Mouse (Mus musculus) lung, embryonic 14.5 days (tissue): ENCODE measurements around the gene Ncoa1. TPM values are rescaled to one million over a fixed set of nuclear protein-coding genes. Genes with fewer than 3 reads are reported as not detected.
"Not testable (repeated sequence)": the region's sequence is repeated elsewhere in the genome, so short reads cannot be mapped to it uniquely, and the experiment has no call there.

ENCODE experiments used
- ATAC-seq: fragments of 200-750 bp; cut with Nextera tagmentation; 2 replicates; pipeline ENCODE4 v1.8.0; 2017; ENCODE audit warnings: mild to moderate bottlenecking, moderate TSS enrichment, moderate library complexity; ENCODE audit not compliant: insufficient read depth
- DNase-seq: peaks from one replicate; pipeline ENCODE4 v3.0.0-alpha.2; 2015
- H3K27ac ChIP-seq: fragments of 300-500 bp; sonication (generic); 2 replicates; pipeline ENCODE4 v1.5.1; 2014; ENCODE audit warnings: low read depth, mild to moderate bottlenecking, moderate library complexity
- H3K27me3 ChIP-seq: fragments of 300-500 bp; sonication (generic); 2 replicates; pipeline ENCODE4 v1.6.1; 2014; ENCODE audit warnings: low read length, control low read depth; ENCODE audit not compliant: insufficient read depth
- H3K36me3 ChIP-seq: fragments of 300-500 bp; sonication (generic); 2 replicates; pipeline ENCODE4 v1.6.1; 2014; ENCODE audit warnings: control low read depth; ENCODE audit not compliant: insufficient read depth
- H3K4me1 ChIP-seq: fragments of 300-500 bp; sonication (generic); 2 replicates; pipeline ENCODE4 v1.6.1; 2014; ENCODE audit warnings: antibody characterized with exemption, control low read depth; ENCODE audit not compliant: insufficient read depth
- H3K4me2 ChIP-seq: fragments of 300-500 bp; sonication (generic); 2 replicates; pipeline ENCODE4 v1.6.1; 2014; ENCODE audit warnings: mild to moderate bottlenecking
- H3K4me3 ChIP-seq: fragments of 300-500 bp; sonication (generic); 2 replicates; pipeline ENCODE4 v1.5.1; 2014; ENCODE audit warnings: low read depth, low read length
- H3K9ac ChIP-seq: fragments of 300-500 bp; sonication (generic); 2 replicates; pipeline ENCODE4 v1.6.1; 2014
- H3K9me3 ChIP-seq: fragments of 300-500 bp; sonication (generic); 2 replicates; pipeline ENCODE4 v1.6.1; 2016; ENCODE audit warnings: low read depth, low read length, control low read depth
- CTCF ChIP-seq: IDR thresholded peaks from 2 replicates; pipeline ENCODE4 v1.5.1; 2016; ENCODE audit warnings: antibody characterized with exemption, low read depth
- WGBS: fragments of 180-500 bp; shearing (Covaris S2); extraction: QIAGEN DNeasy Blood & Tissue Kit; methylation state at CpG from one replicate; pipeline ENCODE4 v1.1.7; 2014; 5-methylcytosine and 5-hydroxymethylcytosine counted together
- polyA plus RNA-seq: library from polyadenylated mRNA; unstranded; fragments of >200 nt; fragmentation: Nextera tagmentation; extraction: Ambion mirVana; gene quantifications from 2 replicates; pipeline ENCODE4 v1.2.1, GENCODE M21; 2014

The Ncoa1 gene
- polyA plus RNA-seq, 1 experiment from 2014 or later, result 13.1 TPM

DNA sequence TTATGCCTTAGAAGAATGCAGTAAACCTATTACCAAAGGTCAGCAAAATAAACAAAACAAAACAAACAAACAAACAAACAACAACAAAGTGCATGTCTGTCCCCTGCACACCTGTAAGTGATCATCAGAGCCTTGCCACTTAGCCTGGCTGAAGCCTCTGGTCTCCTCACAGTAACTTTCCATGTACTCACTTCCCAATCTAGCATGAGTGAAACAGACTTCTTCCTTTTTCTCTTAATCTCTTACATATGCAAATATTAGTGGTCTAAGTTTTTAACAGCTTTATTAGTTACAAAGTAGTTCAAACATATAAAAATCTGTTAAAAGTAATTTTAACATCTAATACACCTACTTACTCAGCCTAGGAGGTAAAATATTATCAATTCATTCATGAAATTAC is 24.7 kb downstream of the Ncoa1 start:
- no peaks in the 10 kb centered on the region for H3K9me3 ChIP-seq
- no peaks in the 10 kb centered on the region for H3K27me3 ChIP-seq
- TF ChIP-seq CTCF, result no peak
- no peak overlapping the region for H3K27ac ChIP-seq
- H3K36me3 ChIP-seq, result no peaks in the 10 kb centered on the region
- DNase-seq, result no peak
- H3K9ac ChIP-seq, result no peak overlapping the region
- no peaks in the 10 kb centered on the region for H3K4me1 ChIP-seq
- no peak overlapping the region for H3K4me2 ChIP-seq
- no peak for ATAC-seq
- no peak overlapping the region for H3K4me3 ChIP-seq

DNA sequence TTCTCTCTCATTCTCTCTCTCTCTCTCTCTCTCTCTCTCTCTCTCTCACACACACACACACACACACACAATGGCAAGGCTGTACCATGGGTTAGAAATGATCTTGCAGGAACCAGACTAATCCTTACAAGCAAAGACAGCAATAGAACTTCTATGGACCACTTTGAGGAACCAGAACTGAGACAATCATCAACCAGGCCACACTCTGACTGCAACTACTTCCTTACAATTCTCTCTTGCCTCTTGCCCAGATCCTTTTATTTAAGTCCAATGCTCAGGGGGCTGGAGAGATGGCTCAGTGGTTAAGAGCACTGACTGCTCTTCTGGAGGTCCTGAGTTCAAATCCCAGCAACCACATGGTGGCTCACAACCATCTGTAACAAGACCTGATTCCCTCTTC is 26.5 kb downstream of the Ncoa1 start:
- not testable (repeated sequence) for H3K36me3 ChIP-seq, H3K4me3 ChIP-seq, H3K9me3 ChIP-seq, H3K4me1 ChIP-seq, H3K27me3 ChIP-seq, ATAC-seq, DNase-seq, H3K9ac ChIP-seq, H3K4me2 ChIP-seq, H3K27ac ChIP-seq

DNA sequence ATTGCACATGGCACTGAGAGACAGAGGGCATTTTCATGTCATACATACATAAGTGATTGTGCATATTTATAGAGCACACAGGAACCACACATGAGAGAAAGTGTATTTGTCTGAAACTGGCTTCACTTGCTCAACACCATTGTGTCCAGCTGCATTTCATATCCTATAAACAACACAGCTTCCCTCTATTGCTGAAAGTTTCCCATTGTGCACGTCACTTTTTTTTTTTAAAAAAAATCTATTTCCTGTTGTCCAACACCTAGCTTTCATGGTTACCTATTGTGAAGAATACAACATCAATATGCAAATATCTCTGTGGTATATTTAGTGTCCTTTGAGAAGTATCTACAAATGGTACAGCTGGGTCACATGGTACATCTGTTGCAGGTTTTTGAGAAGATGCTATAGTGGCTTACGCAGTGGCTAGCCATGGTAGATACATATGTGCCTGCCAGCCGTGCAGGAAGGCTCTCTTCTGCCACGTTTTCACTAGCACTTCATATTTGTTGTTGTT is 28.8 kb downstream of the Ncoa1 start:
- no peaks in the 10 kb centered on the region for H3K4me1 ChIP-seq
- no peaks in the 10 kb centered on the region for H3K27me3 ChIP-seq
- ATAC-seq (no peak), DNase-seq (no peak)
- no peak for TF ChIP-seq CTCF
- no peak overlapping the region for H3K4me2 ChIP-seq
- WGBS, result 73% methylated on average over 4 of the region's 4 CpGs
- no peaks in the 10 kb centered on the region for H3K36me3 ChIP-seq
- no peak overlapping the region for H3K4me3 ChIP-seq
- H3K27ac ChIP-seq, result no peak overlapping the region
- H3K9me3 ChIP-seq, result no peaks in the 10 kb centered on the region
- no peak overlapping the region for H3K9ac ChIP-seq

DNA sequence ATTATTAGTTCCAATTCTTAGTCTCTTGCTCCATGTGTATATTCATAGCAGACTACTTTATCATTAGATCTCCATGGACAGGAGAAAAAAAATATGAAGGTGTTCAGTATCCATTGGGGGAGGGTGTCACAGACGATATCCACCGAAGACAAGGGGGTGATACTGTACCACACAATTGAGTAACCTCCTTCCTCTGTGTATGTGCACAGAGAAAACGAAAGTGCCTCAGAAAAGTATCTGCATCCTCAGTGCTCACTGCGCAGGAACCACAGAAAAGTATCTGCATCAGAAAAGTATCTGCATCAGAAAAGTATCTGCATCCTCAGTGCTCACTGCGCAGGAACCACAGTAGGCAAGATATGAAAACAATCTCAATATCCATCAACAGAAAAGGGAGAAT is 32.0 kb downstream of the Ncoa1 start:
- Histone ChIP-seq H3K4me2 (no peak overlapping the region), H3K27ac (no peak overlapping the region), H3K27me3 (no peaks in the 10 kb centered on the region), H3K9ac (no peak overlapping the region), H3K36me3 (no peaks in the 10 kb centered on the region), H3K9me3 (no peaks in the 10 kb centered on the region), H3K4me1 (no peaks in the 10 kb centered on the region), H3K4me3 (no peak overlapping the region)
- ATAC-seq (no peak), DNase-seq (no peak)
- no peak for TF ChIP-seq CTCF
- WGBS, result 87% methylated on average over 5 of the region's 5 CpGs

DNA sequence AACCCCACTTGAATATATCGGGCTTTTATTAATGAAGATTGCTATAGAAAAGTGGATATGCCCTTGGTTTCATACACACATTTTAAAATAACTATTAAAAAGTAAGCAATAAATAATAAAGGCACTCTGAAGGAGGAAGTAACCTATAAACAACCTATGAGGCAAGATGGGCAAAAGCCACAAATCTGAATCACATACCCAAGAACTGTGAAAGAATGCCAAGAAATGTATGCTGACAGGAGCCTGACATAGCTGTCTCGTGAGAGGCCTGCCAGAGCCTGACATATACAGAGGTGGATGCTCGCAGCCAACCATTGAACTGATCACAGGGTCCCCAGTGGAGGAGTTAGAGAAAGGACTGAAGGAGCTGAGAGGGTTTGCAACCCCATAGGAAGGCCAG is 35.5 kb downstream of the Ncoa1 start:
- Histone ChIP-seq H3K27me3 (no peaks in the 10 kb centered on the region), H3K4me2 (no peak overlapping the region), H3K9me3 (no peaks in the 10 kb centered on the region), H3K27ac (no peak overlapping the region), H3K4me3 (no peak overlapping the region), H3K36me3 (no peaks in the 10 kb centered on the region), H3K9ac (no peak overlapping the region), H3K4me1 (no peaks in the 10 kb centered on the region)
- 68% methylated on average over 3 of the region's 3 CpGs for WGBS
- DNase-seq (no peak), ATAC-seq (no peak)
- no peak for TF ChIP-seq CTCF

DNA sequence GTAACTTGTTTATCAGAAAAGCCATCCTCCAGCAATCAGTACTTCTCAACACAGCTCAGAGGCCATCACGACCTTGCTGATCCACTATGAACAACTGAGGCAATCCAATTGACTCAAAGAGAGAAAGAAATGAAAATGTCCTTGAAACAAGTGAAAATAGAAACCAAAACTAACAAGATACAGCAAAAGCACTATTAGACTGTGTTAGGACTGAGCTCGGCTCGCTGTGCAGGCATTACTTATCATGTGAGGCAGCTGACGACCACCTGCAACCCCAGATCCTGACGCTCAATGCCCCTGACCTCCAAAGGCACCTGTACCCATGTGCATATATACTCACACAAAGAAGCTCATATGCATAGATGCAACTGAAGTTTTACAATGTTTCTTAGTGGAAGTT is 40.8 kb downstream of the Ncoa1 start:
- no peak overlapping the region for H3K9ac ChIP-seq
- TF ChIP-seq CTCF, result no peak
- H3K36me3 ChIP-seq, result no peaks in the 10 kb centered on the region
- no peak for ATAC-seq
- no peaks in the 10 kb centered on the region for H3K9me3 ChIP-seq
- no peak for DNase-seq
- no peaks in the 10 kb centered on the region for H3K27me3 ChIP-seq
- H3K4me2 ChIP-seq, result no peak overlapping the region
- H3K4me1 ChIP-seq, result no peaks in the 10 kb centered on the region
- H3K4me3 ChIP-seq, result no peak overlapping the region
- 79% methylated on average over 5 of the region's 5 CpGs for WGBS
- H3K27ac ChIP-seq, result no peak overlapping the region

DNA sequence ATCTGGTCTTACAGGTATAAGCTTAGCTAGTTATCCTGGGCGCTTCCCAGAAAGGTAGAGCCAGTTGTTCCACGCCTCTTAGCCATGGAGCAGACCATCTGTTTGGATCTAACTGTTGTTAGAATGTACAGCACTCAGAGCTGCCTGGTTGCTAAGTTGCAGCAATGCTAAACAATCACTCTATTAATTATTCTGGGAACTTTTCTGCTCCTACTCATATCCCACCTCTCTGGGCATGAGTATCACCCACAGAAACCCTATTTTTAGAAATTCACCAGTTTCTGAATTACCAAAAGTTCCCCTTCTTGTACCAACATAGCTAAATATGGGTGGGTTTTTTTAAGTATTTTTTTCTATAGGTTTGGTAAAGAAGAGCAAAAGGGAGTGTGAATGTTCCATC is 43.4 kb downstream of the Ncoa1 start:
- Histone ChIP-seq H3K4me2 (no peak overlapping the region), H3K4me3 (no peak overlapping the region), H3K36me3 (no peaks in the 10 kb centered on the region), H3K4me1 (no peaks in the 10 kb centered on the region), H3K9ac (no peak overlapping the region), H3K27ac (no peak overlapping the region), H3K9me3 (no peaks in the 10 kb centered on the region), H3K27me3 (no peaks in the 10 kb centered on the region)
- TF ChIP-seq CTCF, result no peak
- WGBS, result 80% methylated on average over 2 of the region's 2 CpGs
- ATAC-seq, result no peak
- peak; percentile 9 for DNase-seq

DNA sequence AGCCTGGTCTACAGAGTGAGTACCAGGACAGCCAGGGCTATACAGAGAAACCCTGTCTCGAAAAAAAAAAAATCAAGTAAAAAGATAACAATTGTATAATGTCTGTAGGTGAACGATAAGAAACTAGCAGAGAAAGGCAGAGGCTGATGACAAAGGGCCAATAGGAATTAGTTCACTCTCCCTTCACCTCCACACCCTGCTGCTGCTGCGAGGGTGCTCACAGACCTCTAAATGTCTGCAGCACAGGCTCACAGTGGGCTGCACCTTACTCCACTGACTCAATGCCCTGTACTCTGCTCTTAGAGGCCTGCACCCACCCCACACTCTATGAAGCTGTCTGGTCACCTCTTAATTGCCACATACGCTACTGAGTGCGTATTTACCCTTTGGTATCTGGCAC is 45.0 kb downstream of the Ncoa1 start:
- H3K27ac ChIP-seq, result no peak overlapping the region
- no peaks in the 10 kb centered on the region for H3K36me3 ChIP-seq
- H3K9ac ChIP-seq, result no peak overlapping the region
- H3K4me2 ChIP-seq, result no peak overlapping the region
- no peaks in the 10 kb centered on the region for H3K4me1 ChIP-seq
- 80% methylated on average over 5 of the region's 5 CpGs for WGBS
- H3K9me3 ChIP-seq, result no peaks in the 10 kb centered on the region
- H3K27me3 ChIP-seq, result no peaks in the 10 kb centered on the region
- no peak for ATAC-seq
- DNase-seq, result no peak
- H3K4me3 ChIP-seq, result no peak overlapping the region
- no peak for TF ChIP-seq CTCF
